Mouse (Mus musculus) liver, embryonic 18 days (tissue): ENCODE measurements around the gene Nrg3. TPM values are rescaled to one million over a fixed set of nuclear protein-coding genes. Genes with fewer than 3 reads are reported as not detected.

Experiments used
- polyA plus RNA-seq: library from polyadenylated mRNA; depleted of rRNA; stranded (reverse); fragments of >200 nt; gene quantifications from 2 replicates; pipeline ENCODE4 v1.2.3, GENCODE M21; 2012; rRNA removed

Nrg3 gene
- polyA plus RNA-seq, result not detected in 2 replicates

DNA sequence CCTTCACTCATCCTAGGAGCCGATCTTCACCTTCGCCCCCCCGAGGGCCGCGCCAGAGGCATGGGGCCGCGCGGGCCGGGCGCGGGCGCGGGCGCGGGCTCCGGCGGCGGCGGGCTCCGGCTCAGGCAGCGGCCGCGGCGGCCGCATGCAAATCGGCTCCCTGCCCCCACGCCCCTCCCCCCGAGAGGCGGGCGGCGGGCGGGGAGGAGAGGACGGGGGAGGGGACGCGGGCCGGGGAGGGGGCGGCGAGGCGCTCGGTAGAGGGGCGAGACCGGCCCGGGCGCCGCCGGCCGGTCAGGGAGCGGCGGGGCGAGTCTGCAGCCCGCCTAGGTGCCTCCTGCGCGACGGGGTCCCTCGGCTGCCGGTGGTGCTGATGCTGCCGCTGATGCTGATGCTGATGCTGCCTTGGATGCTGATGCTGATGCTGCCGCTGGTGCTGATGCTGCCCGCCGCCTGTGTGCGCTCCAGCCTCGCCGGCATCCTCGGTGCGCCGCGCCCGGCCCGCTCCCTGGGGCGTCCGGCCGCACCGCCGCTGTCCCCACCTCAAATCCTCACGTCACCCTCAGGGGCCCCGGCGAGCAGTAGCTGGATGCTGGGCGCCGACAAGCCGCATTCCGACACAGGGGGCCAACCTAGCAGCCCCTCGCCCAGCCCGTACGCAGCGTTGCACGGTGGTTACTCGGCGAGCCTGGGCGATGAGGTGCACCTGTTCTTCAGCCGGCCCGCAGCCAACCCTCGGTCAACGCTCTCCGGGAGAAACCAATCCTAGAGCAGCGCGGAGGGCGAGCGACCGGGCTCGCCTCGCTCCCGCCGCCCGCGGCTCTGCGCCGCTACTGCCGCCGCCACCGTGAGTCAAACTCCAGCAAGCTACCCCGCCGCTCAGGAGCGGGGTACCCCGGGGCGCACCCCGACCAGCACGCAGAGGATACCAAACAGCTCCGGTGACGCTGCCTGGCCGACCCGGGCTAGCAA is at the start of gene Nrg3:
Gene Nrg3, minus strand, starts transcription at position 299 of the 972 bp plus-strand sequence.

